Comparison of ENCODE assay signal across 15 mouse cellular contexts in the genomic region with DNA sequence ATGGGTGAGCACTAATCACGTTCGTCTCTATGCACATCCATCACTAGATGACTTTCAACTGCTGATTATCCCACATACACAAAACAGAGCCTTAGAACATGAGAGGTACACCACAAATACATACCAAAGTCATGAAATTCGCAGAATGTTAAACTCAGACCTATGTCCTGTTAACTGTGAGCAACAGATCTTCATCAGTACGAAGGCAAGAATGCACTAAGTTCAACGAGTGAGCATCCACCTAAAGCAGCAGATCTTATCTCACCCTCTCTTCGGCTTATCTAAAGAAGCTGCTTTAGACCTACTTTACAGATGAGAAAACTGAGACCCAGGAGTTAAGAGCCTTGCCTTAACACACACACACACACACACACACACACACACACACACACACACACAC. TPM values are rescaled to one million over a fixed set of nuclear protein-coding genes. Genes with fewer than 3 reads are reported as not detected.
DNase-seq lines count a peak whose midpoint lies in the region; ATAC-seq and TF ChIP-seq lines count a peak whose summit lies in the region.
"Had no signal": no experiment of that assay in that cellular context is flagged by ENCODE, and none has a peak within 500 bp of the region (broad histone marks: within the 10 kb centered on the region; RNA-seq: fewer than 3 reads in every experiment).

No protein-coding gene starts in this region.

- intact Hi-C loops in gastrocnemius, adult 2 months (cut with DNase I) = no loop called here

- ATAC-seq in kidney, postnatal 0 days (replicated peaks; ENCODE audit: low FRiP score, low read depth) = no peak
- no peak for ATAC-seq in limb, embryonic 12.5 days (ENCODE audit: insufficient number of reproducible peaks, insufficient read depth, low FRiP score, low TSS enrichment, low read depth)
- ATAC-seq: forebrain, embryonic 16.5 days had no signal

- H3K27me3 ChIP-seq in kidney, postnatal 0 days (ENCODE audit: insufficient read depth, low read length) = 0 out of 2 replicates have a peak, but pooled peaks cover 5% of the 10 kb centered on the region
- no peaks in the 10 kb centered on the region for H3K27me3 ChIP-seq in kidney, adult 2 months (replicated peaks; ENCODE audit: control insufficient read depth, insufficient read depth, low read length)
- peaks cover 3% of the 10 kb centered on the region; the same call in 1 of the 2 replicates for H3K27me3 ChIP-seq in limb, embryonic 12.5 days

- H3K4me1 ChIP-seq in kidney, postnatal 0 days (replicated peaks; ENCODE audit: insufficient read depth, low read length) = peaks cover 4% of the 10 kb centered on the region; the same call in 1 of the 2 replicates
- no peaks in the 10 kb centered on the region; the same call in 1 of the 2 replicates for H3K4me1 ChIP-seq in kidney, adult 2 months (ENCODE audit: control insufficient read depth, insufficient read depth, low read length)
- H3K4me1 ChIP-seq in limb, embryonic 12.5 days (replicated peaks) = peaks cover 30% of the 10 kb centered on the region

- H3K9ac ChIP-seq in kidney, postnatal 0 days (ENCODE audit: low read depth, low read length) = no peak overlapping the region
- no peak overlapping the region for H3K9ac ChIP-seq in limb, embryonic 12.5 days (replicated peaks)
- H3K9ac ChIP-seq: hindbrain, embryonic 14.5 days; stomach, embryonic 15.5 days had no signal

- no peak for DNase-seq in gastrocnemius, adult 2 months
- no peak for DNase-seq in gastrocnemius, adult 18-20 months (ENCODE audit: low spot score)
- no peak for DNase-seq in kidney, postnatal 0 days (ENCODE audit: low spot score)
- DNase-seq in kidney, adult 2 months = no peak
- DNase-seq in 416B (ENCODE audit: low read depth) = peak; percentile 74
- no peak for DNase-seq in retina, postnatal 1 day
- no peak for DNase-seq in thymus, postnatal 4 days
- DNase-seq: adrenal gland, postnatal 25 days; cerebellum, postnatal 36 days; gastrocnemius, postnatal 25 days; kidney, postnatal 14 days had no signal

- H3K36me3 ChIP-seq in kidney, postnatal 0 days (ENCODE audit: insufficient read depth, low read length) = no peaks in the 10 kb centered on the region
- H3K36me3 ChIP-seq in kidney, adult 2 months (ENCODE audit: control insufficient read depth, insufficient read depth, low read length) = no peaks in the 10 kb centered on the region
- H3K36me3 ChIP-seq in limb, embryonic 12.5 days = peaks cover 3% of the 10 kb centered on the region; the same call in 1 of the 2 replicates
- H3K36me3 ChIP-seq: stomach, embryonic 15.5 days had no signal

- peak overlapping the region; percentile 57 for H3K4me3 ChIP-seq in gastrocnemius, adult 2 months
- no peak overlapping the region for H3K4me3 ChIP-seq in kidney, postnatal 0 days (replicated peaks; ENCODE audit: low read depth, low read length)
- no peak overlapping the region for H3K4me3 ChIP-seq in kidney, adult 2 months (ENCODE audit: insufficient read depth, low read depth, low read length)
- no peak overlapping the region for H3K4me3 ChIP-seq in limb, embryonic 12.5 days (replicated peaks)
- H3K4me3 ChIP-seq: stomach, embryonic 15.5 days had no signal

- peak overlapping the region; percentile 18; the same call in 1 of the 2 replicates for H3K4me2 ChIP-seq in kidney, postnatal 0 days (ENCODE audit: low read length)
- peak overlapping the region; percentile 71 for H3K4me2 ChIP-seq in limb, embryonic 12.5 days
- H3K4me2 ChIP-seq: stomach, embryonic 15.5 days had no signal

- H3K9me3 ChIP-seq in kidney, postnatal 0 days (replicated peaks; ENCODE audit: low read length) = no peaks in the 10 kb centered on the region
- H3K9me3 ChIP-seq in limb, embryonic 12.5 days = no peaks in the 10 kb centered on the region
- H3K9me3 ChIP-seq: stomach, embryonic 15.5 days had no signal

- no peak for TF ChIP-seq POLR2A in kidney, adult 2 months (IDR thresholded peaks at IDR 0.05; ENCODE audit: low read depth, low read length)

- WGBS in kidney, postnatal 0 days = 70% methylated on average over 6 of the region's 6 CpGs
- WGBS in kidney, adult 2 months = 70% methylated on average over 6 of the region's 6 CpGs
- 80% methylated on average over 6 of the region's 6 CpGs for WGBS in limb, embryonic 12.5 days

- H3K27ac ChIP-seq in gastrocnemius, adult 2 months = peak overlapping the region; percentile 49
- H3K27ac ChIP-seq in kidney, postnatal 0 days = no peak overlapping the region
- no peak overlapping the region for H3K27ac ChIP-seq in kidney, adult 2 months (ENCODE audit: insufficient read depth, low read depth, low read length)
- H3K27ac ChIP-seq in limb, embryonic 12.5 days = no peak overlapping the region
- H3K27ac ChIP-seq: hindbrain, embryonic 14.5 days; stomach, embryonic 15.5 days had no signal

- no peak for TF ChIP-seq CTCF in gastrocnemius, adult 2 months (IDR thresholded peaks at IDR 0.05)
- TF ChIP-seq CTCF in kidney, postnatal 0 days (IDR thresholded peaks at IDR 0.05; ENCODE audit: low read depth) = no peak
- no peak for TF ChIP-seq CTCF in kidney, adult 2 months (conservative IDR thresholded peaks at IDR 0.05; ENCODE audit: insufficient read depth, insufficient read length, low read depth, low read length)

RNA-seq across cellular contexts. Expression of a gene that starts 5.0 kb away (rescaled TPM):
- total RNA-seq in gastrocnemius, adult 2 months (2021) = 1 to 10 TPM; 7.9 to 8.5 TPM
- total RNA-seq in gastrocnemius, adult 18-20 months (2021) = 1 to 10 TPM; 5.3 to 7.2 TPM
- 21.6 and 23.6 TPM in 2 replicates for polyA plus RNA-seq in kidney, postnatal 0 days (2015; fragmentation: Nextera tagmentation; extraction: Ambion mirVana)
- 7.2 and 9.6 TPM in 2 replicates for polyA plus RNA-seq in kidney, adult 2 months (2012; rRNA removed)
- 55.6 and 55.9 TPM in 2 replicates for polyA plus RNA-seq in limb, embryonic 12.5 days (2016; fragmentation: Nextera tagmentation; extraction: Ambion mirVana)
